Mouse (Mus musculus) myocyte (in vitro differentiated cells): ENCODE results near the gene Aif1.

Experiments
- E2F4 ChIP-seq: IDR thresholded peaks from one replicate; pipeline ENCODE4 v1.6.1; 2011; ENCODE audit warnings: mild to moderate bottlenecking, control low read depth, moderate library complexity; ENCODE audit not compliant: insufficient read depth
- MAX ChIP-seq: IDR thresholded peaks from one replicate; pipeline ENCODE4 v1.6.1; 2011; ENCODE audit warnings: low read depth, mild to moderate bottlenecking, control low read depth
- MYOD1 ChIP-seq, 3 experiments: IDR thresholded peaks; one replicate each; pipeline ENCODE4 v1.6.1; 2011; ENCODE audit warnings: control low read depth in 2 of 3, low read depth in 2 of 3, mild to moderate bottlenecking in 2 of 3, moderate library complexity in 1 of 3; ENCODE audit not compliant: insufficient read length in 2 of 3, control insufficient read depth in 1 of 3
- MYOG ChIP-seq, 3 experiments: IDR thresholded peaks; one replicate each; pipeline ENCODE4 v1.6.1; 2011; ENCODE audit warnings: control low read depth in 2 of 3, low read depth in 2 of 3, mild to moderate bottlenecking in 2 of 3; ENCODE audit not compliant: insufficient read length in 2 of 3, control insufficient read depth in 1 of 3, insufficient read depth in 1 of 3
- POLR2A ChIP-seq: IDR thresholded peaks from one replicate; pipeline ENCODE4 v1.6.1; 2011; ENCODE audit warnings: low read depth, mild to moderate bottlenecking, control low read depth, moderate library complexity; ENCODE audit not compliant: insufficient read length
- POLR2AphosphoS2 ChIP-seq: IDR thresholded peaks from one replicate; pipeline ENCODE4 v1.6.1; 2011; ENCODE audit warnings: low read depth, control low read depth; ENCODE audit not compliant: insufficient read length
- REST ChIP-seq: IDR thresholded peaks from one replicate; pipeline ENCODE4 v1.6.1; 2011; ENCODE audit warnings: mild to moderate bottlenecking, control low read depth, moderate library complexity; ENCODE audit not compliant: insufficient read depth, insufficient read length
- SRF ChIP-seq: IDR thresholded peaks from one replicate; pipeline ENCODE4 v1.6.1; 2011; ENCODE audit warnings: low read depth; ENCODE audit not compliant: control insufficient read depth, insufficient read length
- TCF12 ChIP-seq: IDR thresholded peaks from one replicate; pipeline ENCODE4 v1.6.1; 2011; ENCODE audit warnings: mild to moderate bottlenecking, control low read depth; ENCODE audit not compliant: poor library complexity, insufficient read depth, severe bottlenecking
- TCF3 ChIP-seq: IDR thresholded peaks from one replicate; pipeline ENCODE4 v1.6.1; 2011; ENCODE audit warnings: low read depth, control low read depth; ENCODE audit not compliant: insufficient read length
- USF1 ChIP-seq: IDR thresholded peaks from one replicate; pipeline ENCODE4 v1.6.1; 2011; ENCODE audit warnings: low read depth, mild to moderate bottlenecking, control low read depth, moderate library complexity

- no peak for TF ChIP-seq MYOD1 (IDR thresholded peaks at IDR 0.05; ENCODE audit: control insufficient read depth in 1 of 3, insufficient read length in 2 of 3, low read depth in 2 of 3)
- TF ChIP-seq POLR2A = no peak
- TF ChIP-seq TCF12 = no peak
- no peak for TF ChIP-seq SRF
- no peak for TF ChIP-seq POLR2AphosphoS2
- no peak for TF ChIP-seq MYOG (IDR thresholded peaks at IDR 0.05; ENCODE audit: control insufficient read depth in 1 of 3, insufficient read depth in 1 of 3, insufficient read length in 2 of 3, low read depth in 2 of 3)
- no peak for TF ChIP-seq TCF3
- TF ChIP-seq USF1 = no peak
- TF ChIP-seq E2F4 = no peak
- TF ChIP-seq MAX = no peak
- TF ChIP-seq REST = no peak
Observed at GRCm38 (mm10) chr17:35153931-35154330, 21.9 kb downstream of the Aif1 start.
